In the genomic region with DNA sequence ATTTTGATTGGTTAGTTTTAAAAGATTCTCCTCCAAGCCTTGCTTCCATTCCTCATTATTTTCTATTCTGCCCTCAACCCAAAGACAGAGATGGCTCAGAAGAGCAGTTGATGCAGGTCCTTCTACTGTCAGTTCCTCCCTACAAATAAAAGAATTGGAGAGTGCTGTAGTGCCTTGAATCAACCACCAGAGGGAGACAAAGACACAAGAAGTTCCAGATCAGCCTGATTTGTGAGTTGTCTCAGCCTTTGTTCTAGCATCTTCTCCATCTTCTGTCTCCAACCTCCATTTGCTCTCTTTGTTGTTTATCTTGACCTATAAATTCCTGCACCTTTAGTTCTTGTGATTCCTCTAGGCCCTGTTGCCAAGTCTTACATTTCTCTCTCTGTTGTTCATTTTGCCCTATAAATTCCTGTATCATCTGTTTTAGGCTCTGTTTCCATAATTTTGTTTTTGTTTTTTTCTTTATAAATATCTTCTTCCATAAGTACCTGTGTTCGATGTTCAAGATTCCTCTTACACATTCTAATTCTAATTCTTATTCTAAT, we compare ENCODE assay signal across 10 mouse cellular contexts. TPM values are rescaled to one million over a fixed set of nuclear protein-coding genes. Genes with fewer than 3 reads are reported as not detected.
A peak's percentile ranks its signal among the peaks of the same experiment; 100 is the strongest.
DNase-seq lines count a peak whose midpoint lies in the region; TF ChIP-seq lines count a peak whose summit lies in the region.
"Had no signal": no experiment of that assay in that cellular context is flagged by ENCODE, and none has a peak within 500 bp of the region (broad histone marks: within the 10 kb centered on the region; RNA-seq: fewer than 3 reads in every experiment).

No protein-coding gene starts in this region.

- H3K36me3 ChIP-seq in heart, embryonic 10.5 days = no peaks in the 10 kb centered on the region
- H3K36me3 ChIP-seq: embryonic facial prominence, embryonic 12.5 days; liver, embryonic 13.5 days had no signal

- no peak overlapping the region for H3K27ac ChIP-seq in heart, embryonic 10.5 days
- H3K27ac ChIP-seq in cortical plate, adult 2 months (ENCODE audit: insufficient read depth, low read length) = no peak overlapping the region
- H3K27ac ChIP-seq: embryonic facial prominence, embryonic 12.5 days; liver, embryonic 13.5 days had no signal

- TF ChIP-seq CTCF in cortical plate, adult 2 months (IDR thresholded peaks at IDR 0.05; ENCODE audit: extremely low read depth, insufficient read depth, low read length) = peak; percentile 68

- no peak for TF ChIP-seq POLR2A in cortical plate, adult 2 months (IDR thresholded peaks at IDR 0.05; ENCODE audit: extremely low read depth, insufficient read depth, low read length)

- DNase-seq in heart, adult 8-10 months (ENCODE audit: low spot score) = peak; percentile 31
- no peak for DNase-seq in heart, embryonic 10.5 days (ENCODE audit: low spot score)
- DNase-seq in 416B (ENCODE audit: low read depth) = peak; percentile 66
- peak; percentile 39 for DNase-seq in Muller cell, postnatal 12 days (ENCODE audit: inconsistent ontology term)
- DNase-seq in kidney, postnatal 36 days = peak; percentile 20 to 34
- DNase-seq in naive thymus-derived CD4-positive, alpha-beta T cell, adult 2 months (ENCODE audit: low read depth) = peak; percentile 63
- no peak for DNase-seq in spleen, adult 12 weeks (ENCODE audit: low spot score)

- no peaks in the 10 kb centered on the region; the same call in 1 of the 2 replicates for H3K27me3 ChIP-seq in heart, embryonic 10.5 days (ENCODE audit: insufficient read depth, poor library complexity, severe bottlenecking)
- H3K27me3 ChIP-seq: embryonic facial prominence, embryonic 12.5 days; liver, embryonic 13.5 days had no signal

- 69% methylated on average over 1 of the region's 1 CpGs for WGBS in heart, embryonic 10.5 days

- no peak overlapping the region for H3K4me3 ChIP-seq in heart, embryonic 10.5 days
- no peak overlapping the region for H3K4me3 ChIP-seq in cortical plate, adult 2 months (ENCODE audit: insufficient read depth, low read length)
- H3K4me3 ChIP-seq: embryonic facial prominence, embryonic 12.5 days; liver, embryonic 13.5 days had no signal

- no peaks in the 10 kb centered on the region for H3K9me3 ChIP-seq in heart, embryonic 10.5 days
- H3K9me3 ChIP-seq: embryonic facial prominence, embryonic 12.5 days; liver, embryonic 13.5 days had no signal

- no peaks in the 10 kb centered on the region for H3K4me1 ChIP-seq in heart, embryonic 10.5 days
- no peaks in the 10 kb centered on the region for H3K4me1 ChIP-seq in cortical plate, adult 2 months (ENCODE audit: control insufficient read depth, insufficient read depth, low read length)
- H3K4me1 ChIP-seq: embryonic facial prominence, embryonic 12.5 days; liver, embryonic 13.5 days had no signal

RNA-seq across cellular contexts. Expression of a gene that starts 6.2 kb away (rescaled TPM):
- not detected for total RNA-seq in heart, adult 8-10 months (2022)
- not detected in 2 replicates for polyA plus RNA-seq in heart, embryonic 10.5 days (2016; fragmentation: Nextera tagmentation; extraction: Ambion mirVana)
- polyA plus RNA-seq in cortical plate, adult 2 months (2012; rRNA removed) = not detected in 2 replicates
- polyA plus RNA-seq: embryonic facial prominence, embryonic 12.5 days; liver, embryonic 13.5 days had no signal

Comparison
In these comparisons a context has a peak if more than half of its experiments do, and no peak if none do; other contexts are left out.
1. DNase-seq: peak in heart, adult 8-10 months (single experiment), 416B (single experiment), Muller cell, postnatal 12 days (single experiment), kidney, postnatal 36 days (2 of 2) and naive thymus-derived CD4-positive, alpha-beta T cell, adult 2 months (single experiment); none in heart, embryonic 10.5 days (single experiment) and spleen, adult 12 weeks (single experiment).